Mouse (Mus musculus) ES-E14 (cell line): ENCODE measurements around the gene Pip4k2a. TPM values are rescaled to one million over a fixed set of nuclear protein-coding genes. Genes with fewer than 3 reads are reported as not detected.

Experiments
- DNase-seq: peaks from one replicate; pipeline ENCODE4 v3.0.0-alpha.2; 2013; ENCODE audit warnings: low read depth, low spot score
- H3K27ac ChIP-seq: 2 replicates; pipeline ENCODE4 v1.5.1; 2012; ENCODE audit warnings: low read depth, mild to moderate bottlenecking, low read length, moderate library complexity, mixed read lengths; ENCODE audit not compliant: poor library complexity, insufficient read depth, severe bottlenecking
- H3K36me3 ChIP-seq: 2 replicates; pipeline ENCODE4 v1.6.1; 2012; ENCODE audit warnings: mild to moderate bottlenecking, low read length, moderate library complexity, mixed read lengths; ENCODE audit not compliant: control insufficient read depth, poor library complexity, insufficient read depth, severe bottlenecking
- H3K4me1 ChIP-seq, 2 experiments: fragments of 150-350 bp in 1 of 2; sonication (generic) in 1 of 2; 2 replicates each; pipeline ENCODE4 v1.6.1; 2012; ENCODE audit warnings: low read length in 2 of 2, mild to moderate bottlenecking in 1 of 2, mixed read lengths in 1 of 2; ENCODE audit not compliant: control insufficient read depth in 2 of 2, insufficient read depth in 2 of 2, poor library complexity in 1 of 2
- H3K4me3 ChIP-seq, 2 experiments: fragments of 150-350 bp in 1 of 2; sonication (generic) in 1 of 2; 2 replicates each; pipeline ENCODE4 v1.5.1; 2012; ENCODE audit warnings: low read length in 2 of 2, low read depth in 1 of 2, mild to moderate bottlenecking in 1 of 2, mixed read lengths in 1 of 2; ENCODE audit not compliant: insufficient read depth in 1 of 2, poor library complexity in 1 of 2, severe bottlenecking in 1 of 2
- H3K9ac ChIP-seq: 2 replicates; pipeline ENCODE4 v1.6.1; 2012; ENCODE audit warnings: low read depth, mild to moderate bottlenecking, low read length, mixed read lengths; ENCODE audit not compliant: poor library complexity, insufficient read depth, severe bottlenecking
- H3K9me3 ChIP-seq: fragments of 150-350 bp; sonication (generic); 2 replicates; pipeline ENCODE4 v1.6.1; 2012; ENCODE audit warnings: low read depth, mild to moderate bottlenecking, low read length; ENCODE audit not compliant: control insufficient read depth, insufficient read depth
- CHD2 ChIP-seq: IDR thresholded peaks from 2 replicates; pipeline ENCODE4 v1.6.1; 2014; ENCODE audit warnings: mild to moderate bottlenecking, low read depth, low read length, inconsistent platforms
- HCFC1 ChIP-seq: IDR thresholded peaks from 2 replicates; pipeline ENCODE4 v1.6.1; 2012; ENCODE audit warnings: low read length, inconsistent platforms, borderline replicate concordance; ENCODE audit not compliant: insufficient read depth
- MAFK ChIP-seq: IDR thresholded peaks from 2 replicates; pipeline ENCODE4 v1.6.1; 2014; ENCODE audit warnings: mild to moderate bottlenecking, low read depth, low read length, inconsistent platforms; ENCODE audit not compliant: insufficient read depth
- ZC3H11A ChIP-seq: IDR thresholded peaks from 2 replicates; pipeline ENCODE4 v1.6.1; 2012; ENCODE audit warnings: low read depth, mild to moderate bottlenecking, inconsistent platforms, low read length, borderline replicate concordance
- ZNF384 ChIP-seq: IDR thresholded peaks from 2 replicates; pipeline ENCODE4 v1.6.1; 2012; ENCODE audit warnings: low read depth, low read length, inconsistent platforms
- in situ Hi-C, 2 experiments: fragments of 600-800 bp; cut with MboI; formaldehyde crosslinking; loops; one replicate each; pipeline ENCODE4 v1.15.1; 2025; ENCODE audit warnings: low sequenced_read_pairs in 2 of 2, inconsistent platforms in 1 of 2; ENCODE audit not compliant: unreplicated experiment in 2 of 2
- total RNA-seq: library from RNA; depleted of rRNA; stranded (reverse); fragments of 300-350 nt; gene quantifications from 2 replicates; pipeline ENCODE4 v1.2.3, GENCODE M21; 2012

Pip4k2a gene
- total RNA-seq, 1 experiment: 3.0 TPM

GRCm38 (mm10) chr2:18867069-18867468 is 130.9 kb downstream of the Pip4k2a start:
- DNase-seq: no peak
- Histone ChIP-seq H3K36me3 (peaks cover 5% of the 10 kb centered on the region; the same call in 1 of the 2 replicates), H3K9me3 (no peaks in the 10 kb centered on the region), H3K27ac (no peak overlapping the region), H3K9ac (no peak overlapping the region), H3K4me1 (no peaks in the 10 kb centered on the region), H3K4me3 (no peak overlapping the region)
- in situ Hi-C loops: no loop called here
- TF ChIP-seq ZNF384 (no peak), MAFK (no peak), ZC3H11A (no peak), CHD2 (no peak)

- TF ChIP-seq ZC3H11A: no peak
- Histone ChIP-seq H3K4me3 (no peak overlapping the region), H3K27ac (no peak overlapping the region)
Measured at GRCm38 (mm10) chr2:18864719-18865118, 133.2 kb downstream of the Pip4k2a start.

DNA sequence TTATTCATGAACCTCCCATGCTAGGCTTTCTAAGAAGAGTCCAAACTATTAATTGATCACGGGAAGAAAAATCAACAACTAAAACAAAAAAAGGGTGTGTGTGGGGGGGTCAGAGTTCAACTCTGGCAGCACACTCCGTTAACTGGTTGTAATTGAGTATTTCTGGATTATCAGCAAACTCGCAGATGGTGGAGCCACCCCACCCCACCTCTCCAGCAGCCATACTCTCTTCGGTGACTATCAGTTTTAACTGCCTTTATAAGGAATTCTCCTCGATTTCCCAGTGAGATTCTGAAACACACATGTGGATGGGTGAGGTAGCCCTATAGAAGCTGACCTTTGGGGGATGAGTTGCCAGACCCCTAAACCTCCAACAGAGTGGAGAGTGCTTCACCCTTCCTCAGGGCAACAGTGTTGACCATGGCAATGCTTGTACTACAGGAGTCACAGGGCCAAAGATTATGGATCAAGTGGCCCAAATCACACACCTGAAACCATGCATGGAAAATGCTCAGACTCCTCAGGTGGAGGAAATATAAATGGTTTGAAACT is 136.2 kb downstream of the Pip4k2a start:
- in situ Hi-C loops: no loop called here

More at GRCm38 (mm10) chr2:18864719-18865118, 133.2 kb downstream of the Pip4k2a start:
- Histone ChIP-seq H3K4me1 (peaks cover 0 to 5% of the 10 kb centered on the region in 2 experiments; a peak in 1 of 4 replicates), H3K36me3 (peaks cover 5% of the 10 kb centered on the region; the same call in 1 of the 2 replicates), H3K9ac (no peak overlapping the region), H3K9me3 (no peaks in the 10 kb centered on the region)
- in situ Hi-C loops: no loop called here
- no peak for DNase-seq

DNA sequence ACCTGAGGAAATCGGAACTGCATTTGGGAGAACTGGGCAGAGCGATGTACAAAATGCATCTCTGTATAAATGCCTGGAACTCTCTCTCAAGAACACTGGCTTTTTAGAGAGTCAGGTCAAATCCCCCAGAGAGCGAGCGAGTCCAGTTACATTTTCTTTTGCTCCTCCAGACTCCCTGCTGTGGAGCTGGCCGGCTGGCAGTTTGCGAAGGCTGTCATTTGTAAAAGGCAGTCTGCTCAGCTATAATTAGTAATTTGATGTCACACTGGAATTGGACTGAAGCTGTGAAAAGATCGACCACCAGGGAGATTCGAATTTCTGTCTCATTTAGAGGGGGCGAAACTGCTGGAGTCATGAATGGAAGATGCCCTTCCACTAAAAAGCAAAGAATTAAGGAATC is 137.2 kb downstream of the Pip4k2a start:
- DNase-seq: no peak
- H3K4me1 ChIP-seq: peaks cover 0 to 5% of the 10 kb centered on the region in 2 experiments; a peak in 1 of 4 replicates
- H3K4me3 ChIP-seq: no peak overlapping the region
- H3K36me3 ChIP-seq: peaks cover 5% of the 10 kb centered on the region; the same call in 1 of the 2 replicates
- in situ Hi-C loops: no loop called here
- no peak overlapping the region for H3K27ac ChIP-seq
- no peak for TF ChIP-seq MAFK
- no peak for TF ChIP-seq ZC3H11A
- no peak for TF ChIP-seq HCFC1
- TF ChIP-seq CHD2: no peak
- TF ChIP-seq ZNF384: no peak
- no peaks in the 10 kb centered on the region for H3K9me3 ChIP-seq
- H3K9ac ChIP-seq: no peak overlapping the region

More for the DNA sequence above, 136.2 kb downstream of the Pip4k2a start:
- Histone ChIP-seq H3K4me1 (peaks cover 0 to 5% of the 10 kb centered on the region in 2 experiments; a peak in 1 of 4 replicates), H3K4me3 (no peak overlapping the region), H3K9ac (no peak overlapping the region), H3K9me3 (no peaks in the 10 kb centered on the region), H3K36me3 (peaks cover 5% of the 10 kb centered on the region; the same call in 1 of the 2 replicates), H3K27ac (no peak overlapping the region)
- DNase-seq: no peak
- TF ChIP-seq CHD2 (no peak), MAFK (no peak), HCFC1 (no peak), ZNF384 (no peak), ZC3H11A (no peak)

- no peak overlapping the region for H3K27ac ChIP-seq
- H3K9me3 ChIP-seq: no peaks in the 10 kb centered on the region
- peaks cover 0 to 5% of the 10 kb centered on the region in 2 experiments; a peak in 1 of 4 replicates for H3K4me1 ChIP-seq
- DNase-seq: no peak
- in situ Hi-C loops: no loop called here
- no peak overlapping the region for H3K9ac ChIP-seq
- TF ChIP-seq CHD2 (no peak), MAFK (no peak)
- H3K4me3 ChIP-seq: no peak overlapping the region
- H3K36me3 ChIP-seq: peaks cover 4% of the 10 kb centered on the region; the same call in 1 of the 2 replicates
Measured at GRCm38 (mm10) chr2:18857952-18858351, 140.0 kb downstream of the Pip4k2a start.
